Mouse (Mus musculus): ENCODE results near the gene Wdr4.

DNA sequence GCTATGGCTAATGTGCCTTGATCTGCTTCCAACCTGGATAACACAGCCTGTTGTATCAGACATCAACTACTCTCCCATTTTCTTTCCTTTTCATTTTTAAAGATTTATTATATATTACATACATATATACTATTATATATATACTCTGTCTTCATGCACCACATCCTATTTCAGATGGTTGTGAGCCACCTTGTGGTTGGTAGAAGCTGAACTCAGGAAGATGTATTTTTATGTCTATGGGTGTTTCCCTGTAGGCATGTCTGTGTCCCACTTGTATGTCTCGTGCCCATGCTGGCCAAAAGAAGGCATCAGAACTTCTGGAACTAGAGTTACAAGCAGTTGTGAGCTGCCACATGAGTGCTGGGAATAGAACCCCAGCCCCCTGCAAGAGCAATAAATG is 71.3 kb downstream of the Wdr4 start:
- no peak for TF ChIP-seq CEBPB (IDR thresholded peaks at IDR 0.05; ENCODE audit: low read depth)
- TF ChIP-seq CTCF (IDR thresholded peaks at IDR 0.05; ENCODE audit: control insufficient read depth, insufficient read depth, insufficient read length) = no peak

All from C2C12 (cell line).